Mouse (Mus musculus) ES-E14 (cell line): ENCODE data around the gene Uvrag.

Experiments
- CHD2 ChIP-seq: IDR thresholded peaks from 2 replicates; pipeline ENCODE4 v1.6.1; 2014; ENCODE audit warnings: mild to moderate bottlenecking, low read depth, low read length, inconsistent platforms
- MAFK ChIP-seq: IDR thresholded peaks from 2 replicates; pipeline ENCODE4 v1.6.1; 2014; ENCODE audit warnings: mild to moderate bottlenecking, low read depth, low read length, inconsistent platforms; ENCODE audit not compliant: insufficient read depth
- ZC3H11A ChIP-seq: IDR thresholded peaks from 2 replicates; pipeline ENCODE4 v1.6.1; 2012; ENCODE audit warnings: low read depth, mild to moderate bottlenecking, inconsistent platforms, low read length, borderline replicate concordance
- ZNF384 ChIP-seq: IDR thresholded peaks from 2 replicates; pipeline ENCODE4 v1.6.1; 2012; ENCODE audit warnings: low read depth, low read length, inconsistent platforms

DNA sequence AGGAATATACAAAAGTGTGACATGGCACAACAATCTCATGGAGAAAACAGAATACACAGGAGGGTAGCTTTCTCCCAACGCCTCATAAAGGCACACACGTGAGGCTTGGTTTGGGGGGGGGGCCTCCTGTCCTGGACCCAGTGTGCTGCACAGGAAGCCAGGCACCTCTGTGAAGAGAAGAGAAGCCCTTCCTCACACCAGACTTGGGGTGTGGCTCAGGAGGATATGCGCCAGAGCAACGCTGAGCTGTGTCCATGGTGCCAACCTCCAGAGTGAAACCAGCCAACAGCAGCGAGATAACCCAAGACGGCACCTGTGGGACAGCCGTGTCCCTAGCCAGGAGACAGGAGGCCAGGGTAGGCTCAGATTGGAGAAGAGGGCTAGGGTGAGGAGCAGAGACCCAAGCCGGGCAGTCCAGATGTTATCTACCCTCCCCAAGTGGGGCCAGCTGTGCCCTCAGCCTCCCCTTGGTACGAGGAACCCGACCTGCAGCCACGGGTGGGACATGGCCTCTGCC lies 12.8 kb upstream of the Uvrag start:
- no peak for TF ChIP-seq MAFK
- no peak for TF ChIP-seq CHD2
- TF ChIP-seq ZNF384: no peak
- no peak for TF ChIP-seq ZC3H11A
